Mouse (Mus musculus) heart, postnatal 25 days (tissue): ENCODE results near the gene Ghrh. TPM values are rescaled to one million over a fixed set of nuclear protein-coding genes. Genes with fewer than 3 reads are reported as not detected.

Experiments used
- DNase-seq: peaks from one replicate; pipeline ENCODE4 v3.0.0; 2022; ENCODE audit warnings: low spot score
- intact Hi-C: fragments of 180-260 bp; cut with DNase I; formaldehyde crosslinking; loops from one replicate; pipeline ENCODE4 v1.15.1; 2025
- total RNA-seq, 2 experiments: library from RNA; stranded (reverse); gene quantifications; 2 replicates each; pipeline ENCODE4 v1.2.3; 2021

Ghrh gene
- total RNA-seq, 2 experiments from 2014 or later = not detected

- DNase-seq = no peak
- intact Hi-C loops = no loop called here
These were observed 5.9 kb upstream of the Ghrh start for GRCm38 (mm10) chr2:157353183-157353582.

- no peak for DNase-seq
- intact Hi-C loops = no loop called here
These were observed 1.9 kb upstream of the Ghrh start for GRCm38 (mm10) chr2:157349121-157349778.

GRCm38 (mm10) chr2:157343337-157343736 is 4.0 kb downstream of the Ghrh start:
- intact Hi-C loops = no loop called here

GRCm38 (mm10) chr2:157342328-157342926 is 4.9 kb downstream of the Ghrh start:
- DNase-seq = no peak
- intact Hi-C loops = no loop called here

More at GRCm38 (mm10) chr2:157343337-157343736, 4.0 kb downstream of the Ghrh start:
- no peak for DNase-seq

- no peak for DNase-seq
- intact Hi-C loops = loop anchor here (1.0 kb wide), 2 partner anchors 116 to 230 kb away; partner anchors contain the start of gene Blcap
These were observed 5.6 kb downstream of the Ghrh start for GRCm38 (mm10) chr2:157341554-157342270.

- intact Hi-C loops = no loop called here
- DNase-seq = peak; percentile 28
These were observed 7.0 kb downstream of the Ghrh start for GRCm38 (mm10) chr2:157340221-157340741.

GRCm38 (mm10) chr2:157339532-157339931 is 7.8 kb downstream of the Ghrh start:
- intact Hi-C loops = no loop called here

GRCm38 (mm10) chr2:157338663-157339062 is 8.6 kb downstream of the Ghrh start:
- no peak for DNase-seq
- intact Hi-C loops = no loop called here

More at GRCm38 (mm10) chr2:157339532-157339931, 7.8 kb downstream of the Ghrh start:
- DNase-seq = no peak

GRCm38 (mm10) chr2:157332059-157332458 is 15.2 kb downstream of the Ghrh start:
- no peak for DNase-seq
- intact Hi-C loops = no loop called here

- DNase-seq = no peak
- intact Hi-C loops = no loop called here
These were observed 18.7 kb downstream of the Ghrh start for GRCm38 (mm10) chr2:157328570-157328969.

GRCm38 (mm10) chr2:157328106-157328505 is 19.2 kb downstream of the Ghrh start:
- DNase-seq = no peak
- intact Hi-C loops = no loop called here

GRCm38 (mm10) chr2:157325238-157325637 is 22.1 kb downstream of the Ghrh start:
- DNase-seq = no peak
- intact Hi-C loops = no loop called here

GRCm38 (mm10) chr2:157322029-157322766 is 25.1 kb downstream of the Ghrh start:
- intact Hi-C loops = no loop called here

GRCm38 (mm10) chr2:157320886-157321285 is 26.4 kb downstream of the Ghrh start:
- intact Hi-C loops = no loop called here
- no peak for DNase-seq

More at GRCm38 (mm10) chr2:157322029-157322766, 25.1 kb downstream of the Ghrh start:
- no peak for DNase-seq

GRCm38 (mm10) chr2:157320135-157320534 is 27.2 kb downstream of the Ghrh start:
- intact Hi-C loops = no loop called here

GRCm38 (mm10) chr2:157317220-157317619 is 30.1 kb downstream of the Ghrh start:
- no peak for DNase-seq
- intact Hi-C loops = no loop called here

More at GRCm38 (mm10) chr2:157320135-157320534, 27.2 kb downstream of the Ghrh start:
- no peak for DNase-seq

GRCm38 (mm10) chr2:157316358-157316933 is 30.9 kb downstream of the Ghrh start:
- intact Hi-C loops = no loop called here
- DNase-seq = no peak

GRCm38 (mm10) chr2:157315486-157315885 is 31.8 kb downstream of the Ghrh start:
- no peak for DNase-seq
- intact Hi-C loops = no loop called here

GRCm38 (mm10) chr2:157314310-157314709 is 33.0 kb downstream of the Ghrh start:
- intact Hi-C loops = no loop called here
- no peak for DNase-seq

- intact Hi-C loops = no loop called here
- DNase-seq = no peak
These were observed 33.6 kb downstream of the Ghrh start for GRCm38 (mm10) chr2:157313718-157314117.
